Mouse (Mus musculus): ENCODE data around the gene Rhot1. TPM values are rescaled to one million over a fixed set of nuclear protein-coding genes. Genes with fewer than 3 reads are reported as not detected.
"Not testable (repeated sequence)": the region's sequence is repeated elsewhere in the genome, so short reads cannot be mapped to it uniquely, and the experiment has no call there.

Gene Rhot1
- total and polyA plus RNA-seq, 3 experiments: 38.7 to 60.7 (median 57.2) TPM

- WGBS: 80% methylated on average over 6 of the region's 6 CpGs
- H3K27me3 ChIP-seq (ENCODE audit: control insufficient read depth, insufficient read depth, low read length): no peaks in the 10 kb centered on the region
- peak overlapping the region; percentile 99 for H3K4me3 ChIP-seq
- no peaks in the 10 kb centered on the region; the same call in none of the 2 replicates for H3K4me1 ChIP-seq (ENCODE audit: control insufficient read depth, insufficient read depth, low read length)
- no peak for TF ChIP-seq POLR2A (IDR thresholded peaks at IDR 0.05; ENCODE audit: insufficient read depth, low read depth, low read length)
- TF ChIP-seq CTCF (IDR thresholded peaks at IDR 0.05): no peak
- TF ChIP-seq EP300 (IDR thresholded peaks at IDR 0.05; ENCODE audit: insufficient read depth, low read depth, low read length): no peak
- intact Hi-C loops (cut with DNase I): loop anchor here (2.0 to 5.0 kb wide), 2 partner anchors 42 to 97 kb away; partner anchors contain the start of genes Atad5 and Tefm
- peak overlapping the region; percentile 98 for H3K27ac ChIP-seq
- no peaks in the 10 kb centered on the region for H3K79me2 ChIP-seq (replicated peaks; ENCODE audit: control insufficient read depth, insufficient read depth, low read length)
- DNase-seq: no peak
- peak overlapping the region; percentile 92; the same call in 1 of the 2 replicates for H3K9ac ChIP-seq (ENCODE audit: low read depth, low read length)
- H3K36me3 ChIP-seq (ENCODE audit: control insufficient read depth, insufficient read depth, low read length): peaks cover 3% of the 10 kb centered on the region; the same call in 1 of the 2 replicates
Measured at GRCm38 (mm10) chr11:80184531-80185071, 24.2 kb upstream of the Rhot1 start.

GRCm38 (mm10) chr11:80185441-80185976 lies 23.3 kb upstream of the Rhot1 start:
- not testable (repeated sequence) for H3K27ac ChIP-seq; DNase-seq; H3K4me1 ChIP-seq (ENCODE audit: control insufficient read depth, insufficient read depth, low read length); H3K9ac ChIP-seq (ENCODE audit: low read depth, low read length); H3K4me3 ChIP-seq; H3K36me3 ChIP-seq (ENCODE audit: control insufficient read depth, insufficient read depth, low read length); H3K27me3 ChIP-seq (ENCODE audit: control insufficient read depth, insufficient read depth, low read length); H3K79me2 ChIP-seq (replicated peaks; ENCODE audit: control insufficient read depth, insufficient read depth, low read length)
- WGBS: 52% methylated on average over 5 of the region's 5 CpGs
- intact Hi-C loops (cut with DNase I): loop anchor here (2.0 kb wide), 1 partner anchor 43 kb away; the partner anchor contains the start of gene Tefm

GRCm38 (mm10) chr11:80190280-80190679 lies 18.5 kb upstream of the Rhot1 start:
- H3K27me3 ChIP-seq (ENCODE audit: control insufficient read depth, insufficient read depth, low read length): no peaks in the 10 kb centered on the region
- TF ChIP-seq POLR2A (IDR thresholded peaks at IDR 0.05; ENCODE audit: insufficient read depth, low read depth, low read length) (no peak), CTCF (IDR thresholded peaks at IDR 0.05) (no peak)
- WGBS: 92% methylated on average over 4 of the region's 4 CpGs
- intact Hi-C loops (cut with DNase I): no loop called here
- H3K79me2 ChIP-seq (replicated peaks; ENCODE audit: control insufficient read depth, insufficient read depth, low read length): no peaks in the 10 kb centered on the region
- DNase-seq: no peak
- H3K27ac ChIP-seq: no peak overlapping the region
- H3K9ac ChIP-seq (ENCODE audit: low read depth, low read length): no peak overlapping the region
- H3K4me3 ChIP-seq: no peak overlapping the region
- H3K4me1 ChIP-seq (ENCODE audit: control insufficient read depth, insufficient read depth, low read length): no peaks in the 10 kb centered on the region; the same call in 1 of the 2 replicates
- H3K36me3 ChIP-seq (ENCODE audit: control insufficient read depth, insufficient read depth, low read length): no peaks in the 10 kb centered on the region; the same call in 1 of the 2 replicates

- no peaks in the 10 kb centered on the region for H3K27me3 ChIP-seq (ENCODE audit: control insufficient read depth, insufficient read depth, low read length)
- no peak overlapping the region for H3K9ac ChIP-seq (ENCODE audit: low read depth, low read length)
- no peaks in the 10 kb centered on the region for H3K4me1 ChIP-seq (ENCODE audit: control insufficient read depth, insufficient read depth, low read length)
- no peaks in the 10 kb centered on the region for H3K79me2 ChIP-seq (replicated peaks; ENCODE audit: control insufficient read depth, insufficient read depth, low read length)
- TF ChIP-seq POLR2A (IDR thresholded peaks at IDR 0.05; ENCODE audit: insufficient read depth, low read depth, low read length): no peak
- TF ChIP-seq CTCF (IDR thresholded peaks at IDR 0.05): peak; percentile 29
- intact Hi-C loops (cut with DNase I): no loop called here
- H3K4me3 ChIP-seq: no peak overlapping the region
- DNase-seq: no peak
- WGBS: 73% methylated on average over 4 of the region's 4 CpGs
- H3K27ac ChIP-seq: no peak overlapping the region
- no peaks in the 10 kb centered on the region; the same call in 1 of the 2 replicates for H3K36me3 ChIP-seq (ENCODE audit: control insufficient read depth, insufficient read depth, low read length)
Measured at GRCm38 (mm10) chr11:80193827-80194226, 15.0 kb upstream of the Rhot1 start.

- WGBS: 89% methylated on average over 7 of the region's 7 CpGs
- Histone ChIP-seq H3K4me3 (no peak overlapping the region), H3K79me2 (replicated peaks; ENCODE audit: control insufficient read depth, insufficient read depth, low read length) (no peaks in the 10 kb centered on the region), H3K4me1 (ENCODE audit: control insufficient read depth, insufficient read depth, low read length) (no peaks in the 10 kb centered on the region), H3K27me3 (ENCODE audit: control insufficient read depth, insufficient read depth, low read length) (no peaks in the 10 kb centered on the region), H3K9ac (ENCODE audit: low read depth, low read length) (no peak overlapping the region), H3K36me3 (ENCODE audit: control insufficient read depth, insufficient read depth, low read length) (no peaks in the 10 kb centered on the region), H3K27ac (no peak overlapping the region)
- intact Hi-C loops (cut with DNase I): no loop called here
- TF ChIP-seq CTCF (IDR thresholded peaks at IDR 0.05) (no peak), POLR2A (IDR thresholded peaks at IDR 0.05; ENCODE audit: insufficient read depth, low read depth, low read length) (no peak), EP300 (IDR thresholded peaks at IDR 0.05; ENCODE audit: insufficient read depth, low read depth, low read length) (no peak)
- DNase-seq: no peak
Measured at GRCm38 (mm10) chr11:80196351-80196750, 12.5 kb upstream of the Rhot1 start.

GRCm38 (mm10) chr11:80199316-80199715 lies 9.5 kb upstream of the Rhot1 start:
- no peak for DNase-seq
- 95% methylated on average over 3 of the region's 3 CpGs for WGBS
- no peaks in the 10 kb centered on the region for H3K27me3 ChIP-seq (ENCODE audit: control insufficient read depth, insufficient read depth, low read length)
- TF ChIP-seq POLR2A (IDR thresholded peaks at IDR 0.05; ENCODE audit: insufficient read depth, low read depth, low read length) (no peak), CTCF (IDR thresholded peaks at IDR 0.05) (no peak), EP300 (IDR thresholded peaks at IDR 0.05; ENCODE audit: insufficient read depth, low read depth, low read length) (no peak)
- intact Hi-C loops (cut with DNase I): no loop called here
- no peak overlapping the region for H3K27ac ChIP-seq
- H3K36me3 ChIP-seq (ENCODE audit: control insufficient read depth, insufficient read depth, low read length): no peaks in the 10 kb centered on the region
- no peak overlapping the region for H3K9ac ChIP-seq (ENCODE audit: low read depth, low read length)
- no peaks in the 10 kb centered on the region for H3K4me1 ChIP-seq (ENCODE audit: control insufficient read depth, insufficient read depth, low read length)
- no peaks in the 10 kb centered on the region for H3K79me2 ChIP-seq (replicated peaks; ENCODE audit: control insufficient read depth, insufficient read depth, low read length)
- H3K4me3 ChIP-seq: no peak overlapping the region

Measured in heart, adult 2 months (tissue).